In the genomic region with DNA sequence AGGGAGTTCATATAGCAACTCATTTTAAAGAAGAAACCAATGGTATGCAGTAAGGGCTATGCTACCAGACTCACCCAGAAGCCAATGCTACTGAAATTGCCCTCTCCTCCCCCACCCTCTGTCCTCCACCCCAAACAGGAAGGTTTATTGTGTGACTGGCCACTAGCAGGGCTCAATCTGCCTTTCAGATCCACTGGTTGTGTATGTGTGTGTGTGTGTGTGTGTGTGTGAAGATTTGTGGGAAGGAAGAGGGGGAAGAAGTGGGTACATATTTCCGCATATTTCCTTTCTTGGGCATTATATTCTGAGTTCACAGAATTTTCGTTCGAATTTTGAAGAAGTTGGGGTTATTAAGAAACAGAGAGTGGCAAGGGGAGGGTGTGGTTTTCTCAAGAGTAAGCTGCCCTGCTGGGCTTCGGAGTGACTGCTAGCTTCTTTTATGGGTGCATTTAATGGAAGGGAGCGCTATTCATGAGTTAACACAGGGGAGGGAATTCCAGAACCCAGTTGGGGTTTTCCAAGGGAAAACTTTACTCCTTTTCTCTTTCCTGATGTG, we compare ENCODE assay signal across 10 mouse cellular contexts.
DNase-seq lines count a peak whose midpoint lies in the region; ATAC-seq and TF ChIP-seq lines count a peak whose summit lies in the region.
"Had no signal": no experiment of that assay in that cellular context is flagged by ENCODE, and none has a peak within 500 bp of the region (broad histone marks: within the 10 kb centered on the region; RNA-seq: fewer than 3 reads in every experiment).

No protein-coding gene starts in this region.

- H3K9me3 ChIP-seq in heart, embryonic 12.5 days (replicated peaks): no peaks in the 10 kb centered on the region
- H3K9me3 ChIP-seq in liver, embryonic 14.5 days (ENCODE audit: control insufficient read depth, low read length): no peaks in the 10 kb centered on the region
- no peaks in the 10 kb centered on the region for H3K9me3 ChIP-seq in liver, embryonic 12.5 days (replicated peaks)
- H3K9me3 ChIP-seq in limb, embryonic 12.5 days: no peaks in the 10 kb centered on the region
- H3K9me3 ChIP-seq in neural tube, embryonic 15.5 days (replicated peaks): no peaks in the 10 kb centered on the region

- H3K4me1 ChIP-seq in heart, embryonic 12.5 days (replicated peaks): peaks cover 33% of the 10 kb centered on the region
- H3K4me1 ChIP-seq in liver, embryonic 14.5 days (replicated peaks; ENCODE audit: control insufficient read depth in 2 of 2, insufficient read depth in 2 of 2, low read length in 1 of 2): no peaks in the 10 kb centered on the region; a peak in 1 of 4 replicates
- H3K4me1 ChIP-seq in liver, embryonic 12.5 days: no peaks in the 10 kb centered on the region
- H3K4me1 ChIP-seq in limb, embryonic 12.5 days (replicated peaks): peaks cover 52% of the 10 kb centered on the region
- peaks cover 23% of the 10 kb centered on the region for H3K4me1 ChIP-seq in neural tube, embryonic 15.5 days
- no peaks in the 10 kb centered on the region for H3K4me1 ChIP-seq in thymus, adult 2 months (replicated peaks; ENCODE audit: control insufficient read depth, insufficient read depth, low read length)

- no peak overlapping the region for H3K4me2 ChIP-seq in heart, embryonic 12.5 days
- H3K4me2 ChIP-seq in liver, embryonic 14.5 days (ENCODE audit: low read depth): no peak overlapping the region
- no peak overlapping the region for H3K4me2 ChIP-seq in liver, embryonic 12.5 days
- H3K4me2 ChIP-seq in limb, embryonic 12.5 days: no peak overlapping the region
- H3K4me2 ChIP-seq in neural tube, embryonic 15.5 days: no peak overlapping the region

- no peak overlapping the region for H3K4me3 ChIP-seq in heart, embryonic 12.5 days
- H3K4me3 ChIP-seq in liver, embryonic 14.5 days (ENCODE audit: insufficient read depth in 1 of 2, low read depth in 2 of 2, low read length in 2 of 2): no peak overlapping the region
- no peak overlapping the region for H3K4me3 ChIP-seq in liver, embryonic 12.5 days
- H3K4me3 ChIP-seq in limb, embryonic 12.5 days (replicated peaks): no peak overlapping the region
- H3K4me3 ChIP-seq in neural tube, embryonic 15.5 days (replicated peaks): no peak overlapping the region
- no peak overlapping the region for H3K4me3 ChIP-seq in thymus, adult 2 months (ENCODE audit: control insufficient read depth, insufficient read depth, low read length)

- no peak for ATAC-seq in heart, embryonic 12.5 days (ENCODE audit: insufficient number of reproducible peaks, low FRiP score)
- peak; percentile 26; the same call in 1 of the 2 replicates for ATAC-seq in liver, embryonic 14.5 days (ENCODE audit: insufficient read depth)
- no peak for ATAC-seq in liver, embryonic 12.5 days
- ATAC-seq in limb, embryonic 12.5 days (ENCODE audit: insufficient number of reproducible peaks, insufficient read depth, low FRiP score, low TSS enrichment, low read depth): no peak
- ATAC-seq in neural tube, embryonic 15.5 days (ENCODE audit: low FRiP score): no peak
- ATAC-seq in erythroblast, adult 5-6 weeks (replicated peaks; ENCODE audit: low FRiP score, poor library complexity, severe bottlenecking): no peak

- no peak overlapping the region for H3K9ac ChIP-seq in heart, embryonic 12.5 days
- H3K9ac ChIP-seq in liver, embryonic 14.5 days (replicated peaks): no peak overlapping the region
- no peak overlapping the region for H3K9ac ChIP-seq in liver, embryonic 12.5 days
- H3K9ac ChIP-seq in limb, embryonic 12.5 days (replicated peaks): no peak overlapping the region
- no peak overlapping the region for H3K9ac ChIP-seq in neural tube, embryonic 15.5 days (replicated peaks)

- DNase-seq in heart, adult 11 months: peak; percentile 89
- no peak for DNase-seq in liver, embryonic 14.5 days (ENCODE audit: low read depth in 3 of 3, low spot score in 3 of 3)
- no peak for DNase-seq in thymus, adult 2 months
- DNase-seq: B cell, adult 2 months; layer of hippocampus, postnatal 36 days had no signal

- H3K27ac ChIP-seq in heart, embryonic 12.5 days (ENCODE audit: poor library complexity, severe bottlenecking): no peak overlapping the region
- H3K27ac ChIP-seq in liver, embryonic 14.5 days: no peak overlapping the region
- H3K27ac ChIP-seq in liver, embryonic 12.5 days: no peak overlapping the region
- peak overlapping the region; percentile 92 for H3K27ac ChIP-seq in limb, embryonic 12.5 days
- peak overlapping the region; percentile 45; the same call in 1 of the 2 replicates for H3K27ac ChIP-seq in neural tube, embryonic 15.5 days (replicated peaks)
- H3K27ac ChIP-seq in thymus, adult 2 months (ENCODE audit: control insufficient read depth, insufficient read depth, low read length): no peak overlapping the region

- no peaks in the 10 kb centered on the region for H3K36me3 ChIP-seq in heart, embryonic 12.5 days
- no peaks in the 10 kb centered on the region for H3K36me3 ChIP-seq in liver, embryonic 14.5 days (replicated peaks; ENCODE audit: control insufficient read depth, insufficient read depth, low read depth)
- no peaks in the 10 kb centered on the region for H3K36me3 ChIP-seq in liver, embryonic 12.5 days
- no peaks in the 10 kb centered on the region for H3K36me3 ChIP-seq in limb, embryonic 12.5 days
- no peaks in the 10 kb centered on the region for H3K36me3 ChIP-seq in neural tube, embryonic 15.5 days
- H3K36me3 ChIP-seq in thymus, adult 2 months (ENCODE audit: control insufficient read depth, insufficient read depth, low read length): no peaks in the 10 kb centered on the region

- no peak for TF ChIP-seq EP300 in liver, embryonic 14.5 days (IDR thresholded peaks at IDR 0.05; ENCODE audit: low read depth)

- no peak for TF ChIP-seq CTCF in liver, embryonic 14.5 days (IDR thresholded peaks at IDR 0.05; ENCODE audit: low read depth)
- TF ChIP-seq CTCF in thymus, adult 2 months (IDR thresholded peaks at IDR 0.05; ENCODE audit: borderline replicate concordance, control insufficient read depth, extremely low read depth, insufficient read depth, low read length, poor library complexity): no peak

- no peak for TF ChIP-seq POLR2A in thymus, adult 2 months (IDR thresholded peaks at IDR 0.05; ENCODE audit: control insufficient read depth, extremely low read depth, insufficient read depth, low read length, poor library complexity)

- no peaks in the 10 kb centered on the region for H3K27me3 ChIP-seq in heart, embryonic 12.5 days (replicated peaks)
- no peaks in the 10 kb centered on the region for H3K27me3 ChIP-seq in liver, embryonic 14.5 days (ENCODE audit: control insufficient read depth, insufficient read depth, low read length)
- H3K27me3 ChIP-seq in liver, embryonic 12.5 days (replicated peaks): no peaks in the 10 kb centered on the region
- H3K27me3 ChIP-seq in limb, embryonic 12.5 days: no peaks in the 10 kb centered on the region
- H3K27me3 ChIP-seq in neural tube, embryonic 15.5 days (replicated peaks): no peaks in the 10 kb centered on the region
- H3K27me3 ChIP-seq in thymus, adult 2 months (ENCODE audit: control insufficient read depth, insufficient read depth, low read length): no peaks in the 10 kb centered on the region

- 79% methylated on average over 5 of the region's 5 CpGs for WGBS in heart, embryonic 12.5 days
- WGBS in liver, embryonic 14.5 days (ENCODE audit: insufficient replicate concordance): 38% methylated on average over 5 of the region's 5 CpGs
- WGBS in liver, embryonic 12.5 days (ENCODE audit: insufficient replicate concordance): 56% methylated on average over 5 of the region's 5 CpGs
- WGBS in limb, embryonic 12.5 days: 53% methylated on average over 5 of the region's 5 CpGs
- 52% methylated on average over 5 of the region's 5 CpGs for WGBS in neural tube, embryonic 15.5 days
- 18% methylated on average over 5 of the region's 5 CpGs for WGBS in thymus, adult 2 months

Comparison
In these comparisons a context has a peak if more than half of its experiments do, and no peak if none do; other contexts are left out.
1. H3K27ac ChIP-seq: peak in limb, embryonic 12.5 days (single experiment) and neural tube, embryonic 15.5 days (single experiment); none in heart, embryonic 12.5 days (single experiment), liver, embryonic 14.5 days (single experiment), liver, embryonic 12.5 days (single experiment) and thymus, adult 2 months (single experiment).